Mouse (Mus musculus) hindbrain, embryonic 14.5 days (tissue): ENCODE data around the gene Itpr3. TPM values are rescaled to one million over a fixed set of nuclear protein-coding genes. Genes with fewer than 3 reads are reported as not detected.

Experiments used
- ATAC-seq: fragments of 200-750 bp; cut with Nextera tagmentation; 2 replicates; pipeline ENCODE4 v1.8.0; 2017; ENCODE audit warnings: moderate number of reproducible peaks, mild to moderate bottlenecking, moderate TSS enrichment, moderate library complexity; ENCODE audit not compliant: low FRiP score
- DNase-seq: peaks from one replicate; pipeline ENCODE4 v3.0.0-alpha.2; 2015; ENCODE audit warnings: low spot score
- H3K27ac ChIP-seq: fragments of 300-500 bp; sonication (generic); 2 replicates; pipeline ENCODE4 v1.5.1; 2014; ENCODE audit warnings: mild to moderate bottlenecking, moderate library complexity
- H3K27me3 ChIP-seq: fragments of 300-500 bp; sonication (generic); 2 replicates; pipeline ENCODE4 v1.6.1; 2014; ENCODE audit warnings: mild to moderate bottlenecking, low read length, mixed read lengths; ENCODE audit not compliant: control insufficient read depth, insufficient read depth
- H3K36me3 ChIP-seq: fragments of 300-500 bp; sonication (generic); replicated peaks from 2 replicates; pipeline ENCODE4 v1.6.1; 2014; ENCODE audit not compliant: control insufficient read depth, insufficient read depth
- H3K4me1 ChIP-seq: fragments of 300-500 bp; sonication (generic); replicated peaks from 2 replicates; pipeline ENCODE4 v1.6.1; 2014; ENCODE audit warnings: antibody characterized with exemption, low read length, mixed read lengths; ENCODE audit not compliant: control insufficient read depth, insufficient read depth
- H3K4me2 ChIP-seq: fragments of 300-500 bp; sonication (generic); replicated peaks from 2 replicates; pipeline ENCODE4 v1.6.1; 2014; ENCODE audit warnings: mild to moderate bottlenecking, moderate library complexity
- H3K4me3 ChIP-seq: fragments of 300-500 bp; sonication (generic); replicated peaks from 2 replicates; pipeline ENCODE4 v1.5.1; 2014; ENCODE audit warnings: mild to moderate bottlenecking, low read length
- H3K9ac ChIP-seq: fragments of 300-500 bp; sonication (generic); 2 replicates; pipeline ENCODE4 v1.6.1; 2014
- H3K9me3 ChIP-seq: fragments of 300-500 bp; sonication (generic); 2 replicates; pipeline ENCODE4 v1.6.1; 2016; ENCODE audit warnings: low read length; ENCODE audit not compliant: control insufficient read depth
- WGBS: fragments of 180-500 bp; shearing (Covaris S2); extraction: QIAGEN DNeasy Blood & Tissue Kit; methylation state at CpG from one replicate; pipeline ENCODE4 v1.1.7; 2014; 5-methylcytosine and 5-hydroxymethylcytosine counted together
- polyA plus RNA-seq: library from polyadenylated mRNA; unstranded; fragments of >200 nt; fragmentation: Nextera tagmentation; extraction: Ambion mirVana; gene quantifications from 2 replicates; pipeline ENCODE4 v1.2.1, GENCODE M21; 2014

Gene Itpr3
- polyA plus RNA-seq, 1 experiment from 2014 or later = 1.8 TPM

- no peaks in the 10 kb centered on the region for H3K27me3 ChIP-seq
- H3K9ac ChIP-seq = no peak overlapping the region
- H3K4me3 ChIP-seq = no peak overlapping the region
- peaks cover 38% of the 10 kb centered on the region for H3K4me1 ChIP-seq
- no peak overlapping the region for H3K27ac ChIP-seq
- no peaks in the 10 kb centered on the region for H3K9me3 ChIP-seq
- peaks cover 22% of the 10 kb centered on the region for H3K36me3 ChIP-seq
- no peak overlapping the region for H3K4me2 ChIP-seq
- ATAC-seq (no peak), DNase-seq (no peak)
- 83% methylated on average over 10 of the region's 10 CpGs for WGBS
These were observed 69.9 kb downstream of the Itpr3 start for GRCm38 (mm10) chr17:27126974-27127373.

- no peaks in the 10 kb centered on the region for H3K9me3 ChIP-seq
- no peak for DNase-seq
- peaks cover 47% of the 10 kb centered on the region for H3K4me1 ChIP-seq
- no peak overlapping the region for H3K4me3 ChIP-seq
- no peaks in the 10 kb centered on the region for H3K27me3 ChIP-seq
- no peak overlapping the region for H3K9ac ChIP-seq
- no peak overlapping the region for H3K4me2 ChIP-seq
- no peak for ATAC-seq
- H3K36me3 ChIP-seq = peaks cover 12% of the 10 kb centered on the region
- H3K27ac ChIP-seq = no peak overlapping the region
- 93% methylated on average over 5 of the region's 5 CpGs for WGBS
These were observed 71.1 kb downstream of the Itpr3 start for GRCm38 (mm10) chr17:27128189-27128588.

GRCm38 (mm10) chr17:27129291-27129690, 72.2 kb downstream of the Itpr3 start:
- H3K9me3 ChIP-seq = no peaks in the 10 kb centered on the region
- 68% methylated on average over 13 of the region's 13 CpGs for WGBS
- no peak overlapping the region for H3K4me2 ChIP-seq
- H3K36me3 ChIP-seq = peaks cover under 1% of the 10 kb centered on the region; the same call in 1 of the 2 replicates
- no peak for DNase-seq
- no peaks in the 10 kb centered on the region for H3K27me3 ChIP-seq
- peaks cover 50% of the 10 kb centered on the region for H3K4me1 ChIP-seq
- H3K27ac ChIP-seq = no peak overlapping the region
- no peak overlapping the region for H3K4me3 ChIP-seq
- no peak overlapping the region for H3K9ac ChIP-seq
- no peak for ATAC-seq

GRCm38 (mm10) chr17:27129819-27130218, 72.7 kb downstream of the Itpr3 start:
- 83% methylated on average over 7 of the region's 7 CpGs for WGBS
- H3K4me2 ChIP-seq = peak overlapping the region; percentile 5; the same call in 1 of the 2 replicates
- no peaks in the 10 kb centered on the region for H3K36me3 ChIP-seq
- H3K9me3 ChIP-seq = no peaks in the 10 kb centered on the region
- H3K4me1 ChIP-seq = peaks cover 50% of the 10 kb centered on the region
- DNase-seq = no peak
- no peak overlapping the region for H3K9ac ChIP-seq
- H3K27me3 ChIP-seq = 0 out of 2 replicates have a peak, but pooled peaks cover 1% of the 10 kb centered on the region
- no peak overlapping the region for H3K4me3 ChIP-seq
- no peak for ATAC-seq
- H3K27ac ChIP-seq = peak overlapping the region; percentile 17; the same call in 1 of the 2 replicates

GRCm38 (mm10) chr17:27130246-27130645, 73.1 kb downstream of the Itpr3 start:
- Histone ChIP-seq H3K9me3 (no peaks in the 10 kb centered on the region), H3K9ac (peak overlapping the region; percentile 12; the same call in 1 of the 2 replicates), H3K36me3 (no peaks in the 10 kb centered on the region), H3K4me3 (no peak overlapping the region), H3K27me3 (0 out of 2 replicates have a peak, but pooled peaks cover 3% of the 10 kb centered on the region), H3K4me2 (peak overlapping the region; percentile 5; the same call in 1 of the 2 replicates), H3K4me1 (peaks cover 50% of the 10 kb centered on the region), H3K27ac (peak overlapping the region; percentile 17; the same call in 1 of the 2 replicates)
- WGBS = 60% methylated on average over 9 of the region's 9 CpGs
- ATAC-seq = no peak
- no peak for DNase-seq

- Histone ChIP-seq H3K4me3 (no peak overlapping the region), H3K27ac (no peak overlapping the region), H3K36me3 (no peaks in the 10 kb centered on the region), H3K9ac (0 out of 2 replicates have a peak overlapping the region, but pooled peaks have one; percentile 2), H3K27me3 (0 out of 2 replicates have a peak, but pooled peaks cover 3% of the 10 kb centered on the region), H3K4me1 (peaks cover 50% of the 10 kb centered on the region), H3K4me2 (no peak overlapping the region), H3K9me3 (no peaks in the 10 kb centered on the region)
- WGBS = 83% methylated on average over 10 of the region's 10 CpGs
- no peak for DNase-seq
- ATAC-seq = no peak
These were observed 74.1 kb downstream of the Itpr3 start for GRCm38 (mm10) chr17:27131240-27131665.

- no peak overlapping the region for H3K4me3 ChIP-seq
- H3K27me3 ChIP-seq = 0 out of 2 replicates have a peak, but pooled peaks cover 3% of the 10 kb centered on the region
- ATAC-seq (no peak), DNase-seq (no peak)
- H3K4me1 ChIP-seq = peaks cover 47% of the 10 kb centered on the region
- H3K9me3 ChIP-seq = no peaks in the 10 kb centered on the region
- no peak overlapping the region for H3K4me2 ChIP-seq
- no peak overlapping the region for H3K9ac ChIP-seq
- H3K27ac ChIP-seq = no peak overlapping the region
- H3K36me3 ChIP-seq = no peaks in the 10 kb centered on the region
- whole genome bisulfite sequencing = 92% methylated on average over 10 of the region's 10 CpGs
These were observed 75.1 kb downstream of the Itpr3 start for GRCm38 (mm10) chr17:27132238-27132637.

GRCm38 (mm10) chr17:27133551-27134141, 76.5 kb downstream of the Itpr3 start, which contains the start of gene Uqcc2:
Uqcc2 (minus strand) TSS chr17:27133916.
- DNase-seq = peak; percentile 99
- Histone ChIP-seq H3K27me3 (0 out of 2 replicates have a peak, but pooled peaks cover 3% of the 10 kb centered on the region), H3K36me3 (no peaks in the 10 kb centered on the region), H3K4me2 (peak within 1 kb of the TSS; percentile 55), H3K4me1 (peaks cover 40% of the 10 kb centered on the region), H3K27ac (peak within 1 kb of the TSS; percentile 87), H3K9me3 (no peaks in the 10 kb centered on the region), H3K4me3 (peak within 1 kb of the TSS; percentile 52), H3K9ac (peak within 1 kb of the TSS; percentile 74)
- WGBS = under 1% methylated on average over 46 of the region's 46 CpGs
- ATAC-seq = peak; percentile 91

- Histone ChIP-seq H3K27me3 (0 out of 2 replicates have a peak, but pooled peaks cover 3% of the 10 kb centered on the region), H3K36me3 (no peaks in the 10 kb centered on the region), H3K4me2 (peak overlapping the region; percentile 55), H3K9ac (peak overlapping the region; percentile 74; the same call in 1 of the 2 replicates), H3K9me3 (no peaks in the 10 kb centered on the region), H3K4me1 (peaks cover 43% of the 10 kb centered on the region), H3K4me3 (peak overlapping the region; percentile 52), H3K27ac (peak overlapping the region; percentile 87)
- WGBS = 31% methylated on average over 9 of the region's 9 CpGs
- peak; percentile 19 for ATAC-seq
- no peak for DNase-seq
These were observed 77.1 kb downstream of the Itpr3 start for GRCm38 (mm10) chr17:27134187-27134586.
